Mouse (Mus musculus) MEL (cell line): ENCODE results near the gene 4930519G04Rik. TPM values are rescaled to one million over a fixed set of nuclear protein-coding genes. Genes with fewer than 3 reads are reported as not detected.

Experiments
- DNase-seq: peaks from one replicate; pipeline ENCODE4 v3.0.0; 2011; ENCODE audit warnings: low read depth, low spot score
- H3K27ac ChIP-seq: 2 replicates; pipeline ENCODE4 v1.5.1; 2012; ENCODE audit warnings: low read depth, mild to moderate bottlenecking, control low read depth, low read length, moderate library complexity; ENCODE audit not compliant: control insufficient read depth
- H3K27me3 ChIP-seq, 2 experiments: fragments of 150-350 bp in 1 of 2; sonication (generic) in 1 of 2; 2 replicates each; pipeline ENCODE4 v1.6.1; 2012; ENCODE audit warnings: low read length in 2 of 2, mild to moderate bottlenecking in 2 of 2, improper control_type of control experiment in 1 of 2, moderate library complexity in 1 of 2; ENCODE audit not compliant: insufficient read depth in 2 of 2, control insufficient read depth in 1 of 2
- H3K36me3 ChIP-seq, 2 experiments: 2 replicates each; pipeline ENCODE4 v1.6.1; 2012 to 2014; ENCODE audit warnings: low read length in 2 of 2, improper control_type of control experiment in 1 of 2, inconsistent platforms in 1 of 2, mild to moderate bottlenecking in 1 of 2; ENCODE audit not compliant: insufficient read depth in 2 of 2, control insufficient read depth in 1 of 2
- H3K4me1 ChIP-seq, 2 experiments: fragments of 150-350 bp in 1 of 2; sonication (generic) in 1 of 2; 2 replicates each; pipeline ENCODE4 v1.6.1; 2012; ENCODE audit warnings: low read length in 2 of 2, improper control_type of control experiment in 1 of 2, mild to moderate bottlenecking in 1 of 2; ENCODE audit not compliant: insufficient read depth in 2 of 2, control insufficient read depth in 1 of 2
- H3K4me3 ChIP-seq, 2 experiments: fragments of 150-350 bp in 1 of 2; sonication (generic) in 1 of 2; 2 replicates each; pipeline ENCODE4 v1.5.1; 2012; ENCODE audit warnings: low read depth in 2 of 2, low read length in 2 of 2, mild to moderate bottlenecking in 2 of 2, moderate library complexity in 2 of 2, control low read depth in 1 of 2, improper control_type of control experiment in 1 of 2; ENCODE audit not compliant: control insufficient read depth in 1 of 2, insufficient read depth in 1 of 2
- H3K79me2 ChIP-seq: 2 replicates; pipeline ENCODE4 v1.6.1; 2012; ENCODE audit warnings: mild to moderate bottlenecking, low read length, moderate library complexity; ENCODE audit not compliant: control insufficient read depth, poor library complexity, insufficient read depth
- H3K9ac ChIP-seq: 2 replicates; pipeline ENCODE4 v1.6.1; 2012; ENCODE audit warnings: low read depth, mild to moderate bottlenecking, control low read depth, low read length, moderate library complexity; ENCODE audit not compliant: control insufficient read depth, poor library complexity, severe bottlenecking
- H3K9me3 ChIP-seq: fragments of 150-350 bp; sonication (generic); replicated peaks from 2 replicates; pipeline ENCODE4 v1.6.1; 2012; ENCODE audit warnings: mild to moderate bottlenecking, low read length, improper control_type of control experiment, moderate library complexity; ENCODE audit not compliant: insufficient read depth
- CHD1 ChIP-seq: IDR thresholded peaks from 2 replicates; pipeline ENCODE4 v1.6.1; 2012; ENCODE audit warnings: low read depth, mild to moderate bottlenecking, inconsistent platforms, low read length, improper control_type of control experiment
- CTCF ChIP-seq, 3 experiments: IDR thresholded peaks in 2 of 3; conservative IDR thresholded peaks in 1 of 3; 2 replicates each; pipeline ENCODE4 v1.5.1; 2011 to 2012; ENCODE audit warnings: low read length in 3 of 3, low read depth in 2 of 3, mild to moderate bottlenecking in 2 of 3, improper control_type of control experiment in 1 of 3, inconsistent platforms in 1 of 3, mixed read lengths in 1 of 3, moderate library complexity in 1 of 3; ENCODE audit not compliant: control insufficient read depth in 1 of 3, insufficient read depth in 1 of 3, poor library complexity in 1 of 3, severe bottlenecking in 1 of 3
- ELF1 ChIP-seq: IDR thresholded peaks from 2 replicates; pipeline ENCODE4 v1.6.1; 2014; ENCODE audit warnings: low read depth, mild to moderate bottlenecking, inconsistent platforms, low read length, improper control_type of control experiment, moderate library complexity
- EP300 ChIP-seq, 2 experiments: IDR thresholded peaks; 2 replicates each; pipeline ENCODE4 v1.6.1; 2011; ENCODE audit warnings: improper control_type of control experiment in 2 of 2, low read length in 2 of 2, low read depth in 1 of 2, mild to moderate bottlenecking in 1 of 2
- KAT2A ChIP-seq: conservative IDR thresholded peaks from 2 replicates; pipeline ENCODE4 v1.6.1; 2012; ENCODE audit warnings: low read depth, low read length, improper control_type of control experiment, inconsistent platforms
- MAX ChIP-seq: IDR thresholded peaks from 2 replicates; pipeline ENCODE4 v1.6.1; 2011; ENCODE audit warnings: low read length, improper control_type of control experiment
- MEF2A ChIP-seq: IDR thresholded peaks from 2 replicates; pipeline ENCODE4 v1.6.1; 2014; ENCODE audit warnings: low read depth, mild to moderate bottlenecking, inconsistent platforms, low read length, improper control_type of control experiment; ENCODE audit not compliant: poor library complexity, insufficient replicate concordance, severe bottlenecking; ENCODE audit errors: extremely low read depth
- POLR2AphosphoS5 ChIP-seq: IDR thresholded peaks from 2 replicates; pipeline ENCODE4 v1.6.1; 2012; ENCODE audit warnings: low read depth, borderline replicate concordance, mild to moderate bottlenecking, inconsistent platforms, low read length, moderate library complexity, mixed read lengths
- RAD21 ChIP-seq: IDR thresholded peaks from 2 replicates; pipeline ENCODE4 v1.6.1; 2011; ENCODE audit warnings: mild to moderate bottlenecking, low read depth, low read length, improper control_type of control experiment
- SMC3 ChIP-seq: IDR thresholded peaks from 2 replicates; pipeline ENCODE4 v1.6.1; 2011; ENCODE audit warnings: low read depth, low read length, improper control_type of control experiment
- ZC3H11A ChIP-seq: IDR thresholded peaks from 2 replicates; pipeline ENCODE4 v1.6.1; 2012; ENCODE audit warnings: low read depth, mild to moderate bottlenecking, inconsistent platforms, low read length, improper control_type of control experiment
- ZMIZ1 ChIP-seq: IDR thresholded peaks from 2 replicates; pipeline ENCODE4 v1.6.1; 2012; ENCODE audit warnings: low read depth, mild to moderate bottlenecking, inconsistent platforms, low read length, improper control_type of control experiment, moderate library complexity
- ZNF384 ChIP-seq: IDR thresholded peaks from 2 replicates; pipeline ENCODE4 v1.6.1; 2012; ENCODE audit warnings: low read depth, mild to moderate bottlenecking, inconsistent platforms, low read length, improper control_type of control experiment
- polyA plus RNA-seq, 2 experiments: library from polyadenylated mRNA; stranded (reverse) in 1 of 2; unstranded in 1 of 2; fragments of >175 nt in 1 of 2; fragments of >200 nt in 1 of 2; gene quantifications; 2 replicates each; pipeline versions ENCODE4 v1.2.1 to v1.2.4; 2012; ENCODE audit warnings: low replicate concordance in 2 of 2, low read depth in 1 of 2; ENCODE audit not compliant: insufficient read length in 2 of 2, insufficient read depth in 1 of 2, missing spikeins in 1 of 2
- total RNA-seq: library from RNA; depleted of rRNA; stranded (reverse); fragments of 300-350 nt; gene quantifications from 2 replicates; pipeline ENCODE4 v1.2.3, GENCODE M21; 2012

Gene 4930519G04Rik
- total and polyA plus RNA-seq, 3 experiments, result not detected

- Histone ChIP-seq H3K36me3 (no peaks in the 10 kb centered on the region), H3K27ac (no peak overlapping the region), H3K27me3 (peaks cover 12 to 17% of the 10 kb centered on the region in 2 experiments), H3K9ac (no peak overlapping the region), H3K79me2 (no peaks in the 10 kb centered on the region), H3K4me1 (no peaks in the 10 kb centered on the region), H3K4me3 (no peak overlapping the region), H3K9me3 (no peaks in the 10 kb centered on the region)
- peak; percentile 67 for DNase-seq
- TF ChIP-seq ZNF384 (0 out of 2 replicates have a peak, but pooled peaks have one; percentile 29), CHD1 (no peak), RAD21 (peak; percentile 87), ZC3H11A (peak; percentile 81), KAT2A (no peak), SMC3 (peak; percentile 85), POLR2AphosphoS5 (no peak), CTCF (IDR thresholded peaks at IDR 0.05 in 2 of 3, conservative IDR thresholded peaks at IDR 0.05 in 1 of 3; ENCODE audit: control insufficient read depth in 1 of 3, insufficient read depth in 1 of 3, low read depth in 2 of 3, low read length in 3 of 3, poor library complexity in 1 of 3, severe bottlenecking in 1 of 3) (peak; percentile 71 to 89 (median 86))
Measured at GRCm38 (mm10) chr5:114902413-114902812, 48.9 kb downstream of the 4930519G04Rik start.

GRCm38 (mm10) chr5:114908598-114909305 lies 55.3 kb downstream of the 4930519G04Rik start:
- peak overlapping the region in 1 of 2 experiments; percentile 8; a peak in 2 of 4 replicates for H3K4me3 ChIP-seq
- TF ChIP-seq MAX, result no peak
- TF ChIP-seq ELF1, result no peak
- TF ChIP-seq EP300 (IDR thresholded peaks at IDR 0.05; ENCODE audit: low read depth in 1 of 2, low read length in 2 of 2), result no peak
- TF ChIP-seq POLR2AphosphoS5, result no peak
- no peak for TF ChIP-seq MEF2A
- no peak for TF ChIP-seq KAT2A
- TF ChIP-seq CHD1, result no peak
- TF ChIP-seq ZMIZ1, result no peak
- no peaks in the 10 kb centered on the region for H3K36me3 ChIP-seq
- no peaks in the 10 kb centered on the region for H3K4me1 ChIP-seq
- no peaks in the 10 kb centered on the region for H3K9me3 ChIP-seq
- H3K27me3 ChIP-seq, result peaks cover 0 to 4% of the 10 kb centered on the region in 2 experiments; a peak in 2 of 4 replicates
- no peaks in the 10 kb centered on the region for H3K79me2 ChIP-seq
- H3K27ac ChIP-seq, result no peak overlapping the region
- peak; percentile 39 for DNase-seq
- no peak overlapping the region for H3K9ac ChIP-seq
